Mouse (Mus musculus): Measurements from ENCODE around the gene Carmil2. TPM values are rescaled to one million over a fixed set of nuclear protein-coding genes. Genes with fewer than 3 reads are reported as not detected.

The Carmil2 gene
- polyA plus RNA-seq, 1 experiment = 0.23 TPM

DNA sequence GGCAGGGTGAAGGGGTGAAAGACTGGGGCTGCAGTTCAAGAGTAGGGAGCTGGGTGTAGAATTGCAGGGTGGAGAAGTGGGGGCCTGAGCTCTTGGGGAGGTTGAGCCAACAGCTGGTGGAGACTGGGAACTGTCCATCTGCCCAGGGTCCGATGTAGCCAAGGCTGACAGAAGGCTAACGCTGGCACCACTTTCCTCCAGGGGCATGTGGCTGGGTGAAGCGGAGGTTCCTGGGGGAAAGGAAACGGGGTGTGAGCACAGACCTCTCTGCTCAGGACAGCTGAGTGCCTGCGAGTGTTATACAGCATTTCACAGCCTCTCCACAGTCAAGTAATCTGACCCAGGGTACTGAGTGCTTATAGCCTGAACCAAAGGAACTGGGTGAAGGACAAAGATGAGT is 12.7 kb downstream of the Carmil2 start:
- no peak overlapping the region for H3K4me2 ChIP-seq (ENCODE audit: low read depth)
- H3K4me3 ChIP-seq = no peak overlapping the region
- TF ChIP-seq MAX (IDR thresholded peaks at IDR 0.05; ENCODE audit: low read depth) = no peak
- H3ac ChIP-seq (ENCODE audit: control insufficient read depth, insufficient read length) = no peak overlapping the region
- H3K79me2 ChIP-seq (ENCODE audit: control insufficient read depth, insufficient read depth) = no peaks in the 10 kb centered on the region
- H3K27me3 ChIP-seq (ENCODE audit: control insufficient read depth, insufficient read depth, insufficient read length) = no peaks in the 10 kb centered on the region
- peaks cover 3% of the 10 kb centered on the region for H3K36me3 ChIP-seq (ENCODE audit: control insufficient read depth, insufficient read depth)

DNA sequence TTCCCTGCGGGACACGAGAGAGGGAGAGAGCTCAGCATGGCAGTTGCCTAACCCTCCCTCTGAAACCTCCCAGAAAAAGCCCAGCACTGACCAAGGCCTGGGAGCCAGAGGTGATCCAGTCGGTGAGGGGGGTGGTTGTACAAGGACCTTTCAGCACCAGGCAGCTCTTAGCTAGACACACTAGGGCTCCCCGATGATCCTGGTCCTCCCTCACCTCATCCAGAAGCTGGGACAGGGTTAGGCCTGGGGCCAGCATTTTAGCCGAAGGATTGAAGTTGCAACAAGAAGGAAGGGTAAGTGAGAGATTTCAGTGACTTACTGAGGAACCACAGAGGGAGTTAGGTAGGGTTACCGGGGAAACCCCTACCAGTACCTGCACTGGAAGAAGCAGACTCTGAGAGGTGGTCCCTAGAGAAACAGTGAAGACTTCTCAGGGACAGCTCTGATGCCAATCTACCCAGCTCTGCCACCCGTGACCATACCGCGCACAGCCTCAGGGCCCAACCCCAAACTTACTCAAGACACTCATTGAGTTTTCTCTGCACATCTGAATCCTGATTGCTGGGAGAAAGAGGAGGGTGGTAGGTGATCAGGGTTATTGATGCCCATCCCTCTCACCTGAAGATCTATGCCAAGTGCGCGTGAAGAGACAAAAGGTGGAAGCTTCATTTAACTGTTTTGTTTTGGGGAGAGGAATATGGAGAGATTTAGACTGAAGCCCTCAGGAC is 13.6 kb downstream of the Carmil2 start:
- TF ChIP-seq REST (IDR thresholded peaks at IDR 0.05; ENCODE audit: insufficient read depth, insufficient read length) = no peak
- no peak for TF ChIP-seq TCF12 (IDR thresholded peaks at IDR 0.05; ENCODE audit: insufficient read depth, poor library complexity, severe bottlenecking)
- no peak for TF ChIP-seq MAX (IDR thresholded peaks at IDR 0.05; ENCODE audit: low read depth)
- no peak for TF ChIP-seq MYOD1 (IDR thresholded peaks at IDR 0.05; ENCODE audit: control insufficient read depth in 1 of 3, insufficient read length in 2 of 3, low read depth in 2 of 3)
- TF ChIP-seq POLR2A (IDR thresholded peaks at IDR 0.05; ENCODE audit: insufficient read length, low read depth) = no peak
- TF ChIP-seq SRF (IDR thresholded peaks at IDR 0.05; ENCODE audit: control insufficient read depth, insufficient read length, low read depth) = no peak
- TF ChIP-seq MYOG (IDR thresholded peaks at IDR 0.05; ENCODE audit: control insufficient read depth in 1 of 3, insufficient read depth in 1 of 3, insufficient read length in 2 of 3, low read depth in 2 of 3) = no peak
- no peak for TF ChIP-seq USF1 (IDR thresholded peaks at IDR 0.05; ENCODE audit: low read depth)
- TF ChIP-seq CEBPB (IDR thresholded peaks at IDR 0.05; ENCODE audit: insufficient read depth, poor library complexity, severe bottlenecking) = no peak
- no peak for TF ChIP-seq E2F4 (IDR thresholded peaks at IDR 0.05; ENCODE audit: insufficient read depth)
- no peak for TF ChIP-seq POLR2AphosphoS2 (IDR thresholded peaks at IDR 0.05; ENCODE audit: insufficient read length, low read depth)
- Histone ChIP-seq H3K36me3 (ENCODE audit: control insufficient read depth, insufficient read depth) (peaks cover 3% of the 10 kb centered on the region), H3K27me3 (ENCODE audit: control insufficient read depth, insufficient read depth, insufficient read length) (no peaks in the 10 kb centered on the region), H3K79me2 (ENCODE audit: control insufficient read depth, insufficient read depth) (no peaks in the 10 kb centered on the region), H3K4me3 (peak overlapping the region; percentile 91), H3K4me2 (ENCODE audit: low read depth) (peak overlapping the region; percentile 99), H3ac (ENCODE audit: control insufficient read depth, insufficient read length) (peak overlapping the region; percentile 6)

DNA sequence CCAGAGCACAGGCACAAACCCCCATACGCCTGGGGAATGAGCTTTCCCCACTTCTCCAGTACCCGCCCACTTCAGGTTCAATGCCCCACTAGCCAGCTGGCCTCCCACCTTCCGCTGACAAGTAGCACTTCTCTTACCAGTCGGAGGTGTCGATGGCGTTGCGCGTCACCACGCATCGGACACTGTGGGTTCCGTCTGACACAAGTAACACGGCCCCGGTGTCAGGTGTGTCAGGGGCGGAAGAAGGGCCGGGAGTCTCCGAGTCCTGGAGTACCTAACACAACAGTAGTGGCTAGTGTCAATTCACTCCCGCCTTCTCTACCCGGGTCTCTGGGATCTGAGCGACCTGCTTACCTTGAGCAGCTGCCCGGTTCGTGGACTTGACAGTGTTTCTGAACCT is 14.5 kb downstream of the Carmil2 start:
- H3ac ChIP-seq (ENCODE audit: control insufficient read depth, insufficient read length) = peak overlapping the region; percentile 6
- peaks cover 3% of the 10 kb centered on the region for H3K36me3 ChIP-seq (ENCODE audit: control insufficient read depth, insufficient read depth)
- no peaks in the 10 kb centered on the region for H3K79me2 ChIP-seq (ENCODE audit: control insufficient read depth, insufficient read depth)
- H3K4me3 ChIP-seq = peak overlapping the region; percentile 91
- TF ChIP-seq MAX (IDR thresholded peaks at IDR 0.05; ENCODE audit: low read depth) (no peak), MYOD1 (IDR thresholded peaks at IDR 0.05; ENCODE audit: control insufficient read depth in 1 of 3, insufficient read length in 2 of 3, low read depth in 2 of 3) (no peak), USF1 (IDR thresholded peaks at IDR 0.05; ENCODE audit: low read depth) (no peak), TCF12 (IDR thresholded peaks at IDR 0.05; ENCODE audit: insufficient read depth, poor library complexity, severe bottlenecking) (no peak), POLR2A (IDR thresholded peaks at IDR 0.05; ENCODE audit: insufficient read length, low read depth) (no peak), SRF (IDR thresholded peaks at IDR 0.05; ENCODE audit: control insufficient read depth, insufficient read length, low read depth) (no peak)
- peak overlapping the region; percentile 99 for H3K4me2 ChIP-seq (ENCODE audit: low read depth)
- no peaks in the 10 kb centered on the region for H3K27me3 ChIP-seq (ENCODE audit: control insufficient read depth, insufficient read depth, insufficient read length)

DNA sequence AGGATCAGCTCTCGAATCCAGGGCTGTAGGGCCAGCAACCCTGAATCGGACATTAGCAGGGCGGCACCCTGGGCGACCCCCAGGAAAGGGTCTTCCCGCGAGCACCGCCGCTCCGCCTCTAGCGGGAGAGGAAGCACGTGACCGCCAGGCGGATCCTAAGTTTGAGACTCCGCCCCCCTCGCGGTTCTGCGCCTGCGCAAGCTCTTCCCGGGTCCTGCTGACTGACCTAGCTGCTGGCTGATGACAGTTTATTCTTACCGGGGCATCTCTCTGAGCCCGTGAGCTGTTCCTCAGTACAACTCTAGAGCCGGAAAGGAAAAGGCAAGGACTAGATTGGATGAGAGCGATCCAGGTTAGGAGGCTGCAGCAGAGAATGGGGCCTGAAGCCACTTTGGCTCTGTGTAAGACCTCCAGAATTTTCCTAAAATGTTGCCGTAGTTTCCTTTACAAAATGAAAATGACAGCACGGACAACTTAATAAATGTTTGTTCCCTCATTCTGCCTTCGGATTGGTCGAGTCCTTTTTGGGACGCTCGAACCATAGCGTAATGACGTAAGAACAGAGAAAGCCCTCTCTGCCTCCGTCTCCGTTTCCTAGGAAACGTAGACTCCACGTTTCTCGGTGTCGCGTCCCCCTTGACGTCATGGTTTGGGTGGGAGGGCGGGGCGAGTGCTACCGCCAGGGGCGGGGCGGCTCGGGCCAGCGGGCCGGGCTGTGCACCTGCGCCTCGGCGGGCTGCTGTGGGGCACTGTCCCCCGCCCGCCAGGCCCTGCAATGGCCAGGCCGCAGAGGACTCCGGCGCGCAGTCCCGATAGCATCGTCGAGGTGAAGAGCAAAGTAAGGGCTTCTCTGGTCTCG is 15.1 kb downstream of the Carmil2 start, which contains the start of the genes Acd and Pard6a:
Gene Acd (minus strand): TSS at position 137 of the 859 bp plus-strand sequence.
Gene Pard6a (plus strand): TSS at position 183 of the 859 bp plus-strand sequence.
- peaks cover 3% of the 10 kb centered on the region for H3K36me3 ChIP-seq (ENCODE audit: control insufficient read depth, insufficient read depth)
- peak within 1 kb of the TSS; percentile 99 for H3K4me2 ChIP-seq (ENCODE audit: low read depth)
- H3ac ChIP-seq (ENCODE audit: control insufficient read depth, insufficient read length) = peak within 1 kb of the TSS; percentile 6
- H3K79me2 ChIP-seq (ENCODE audit: control insufficient read depth, insufficient read depth) = peaks cover under 1% of the 10 kb centered on the region
- TF ChIP-seq POLR2A (IDR thresholded peaks at IDR 0.05; ENCODE audit: insufficient read length, low read depth) (peak; percentile 79), MYOG (IDR thresholded peaks at IDR 0.05; ENCODE audit: control insufficient read depth in 1 of 3, insufficient read depth in 1 of 3, insufficient read length in 2 of 3, low read depth in 2 of 3) (peak in 2 of 3 experiments; percentile 47 to 57), MYOD1 (IDR thresholded peaks at IDR 0.05; ENCODE audit: control insufficient read depth in 1 of 3, insufficient read length in 2 of 3, low read depth in 2 of 3) (peak in 1 of 3 experiments; percentile 70), SRF (IDR thresholded peaks at IDR 0.05; ENCODE audit: control insufficient read depth, insufficient read length, low read depth) (no peak), USF1 (IDR thresholded peaks at IDR 0.05; ENCODE audit: low read depth) (peak; percentile 94), TCF3 (IDR thresholded peaks at IDR 0.05; ENCODE audit: insufficient read length, low read depth) (no peak), POLR2AphosphoS2 (IDR thresholded peaks at IDR 0.05; ENCODE audit: insufficient read length, low read depth) (peak; percentile 89), REST (IDR thresholded peaks at IDR 0.05; ENCODE audit: insufficient read depth, insufficient read length) (no peak), E2F4 (IDR thresholded peaks at IDR 0.05; ENCODE audit: insufficient read depth) (no peak), CEBPB (IDR thresholded peaks at IDR 0.05; ENCODE audit: insufficient read depth, poor library complexity, severe bottlenecking) (peak; percentile 17; the same call in 1 of the 2 replicates)
- H3K27me3 ChIP-seq (ENCODE audit: control insufficient read depth, insufficient read depth, insufficient read length) = no peaks in the 10 kb centered on the region
- H3K4me3 ChIP-seq = peak within 1 kb of the TSS; percentile 91
